Mouse (Mus musculus) monocyte, adult 2 months (primary cell): ENCODE results near the gene Pax3.

Experiments used
- DNase-seq, 2 experiments: peaks; one replicate each; pipeline ENCODE4 v3.0.0; 2022; ENCODE audit warnings: low spot score in 2 of 2, low read depth in 1 of 2

The Pax3 gene

GRCm38 (mm10) chr1:78199221-78199620, 2.3 kb upstream of the Pax3 start:
- no peak for DNase-seq

GRCm38 (mm10) chr1:78198319-78198940, 1.5 kb upstream of the Pax3 start:
- DNase-seq = no peak

GRCm38 (mm10) chr1:78197351-78198234, 659 bp upstream of the Pax3 start:
- no peak for DNase-seq

- no peak for DNase-seq
These were observed 892 bp downstream of the Pax3 start for GRCm38 (mm10) chr1:78195771-78196712.

- no peak for DNase-seq
These were observed 1.8 kb downstream of the Pax3 start for GRCm38 (mm10) chr1:78195145-78195544.

GRCm38 (mm10) chr1:78194381-78195047, 2.4 kb downstream of the Pax3 start:
- no peak for DNase-seq

GRCm38 (mm10) chr1:78193465-78193991, 3.4 kb downstream of the Pax3 start:
- DNase-seq = no peak

GRCm38 (mm10) chr1:78192746-78193464, 4.0 kb downstream of the Pax3 start:
- no peak for DNase-seq

GRCm38 (mm10) chr1:78192217-78192735, 4.7 kb downstream of the Pax3 start:
- DNase-seq = no peak

- no peak for DNase-seq
These were observed 5.2 kb downstream of the Pax3 start for GRCm38 (mm10) chr1:78191761-78192160.

GRCm38 (mm10) chr1:78191331-78191730, 5.6 kb downstream of the Pax3 start:
- DNase-seq = no peak

- DNase-seq = no peak
These were observed 6.4 kb downstream of the Pax3 start for GRCm38 (mm10) chr1:78190386-78191111.

GRCm38 (mm10) chr1:78189501-78190345, 7.2 kb downstream of the Pax3 start:
- DNase-seq = no peak

- DNase-seq = no peak
These were observed 7.9 kb downstream of the Pax3 start for GRCm38 (mm10) chr1:78189016-78189415.

GRCm38 (mm10) chr1:78188299-78188698, 8.6 kb downstream of the Pax3 start:
- DNase-seq = no peak

GRCm38 (mm10) chr1:78187788-78188173, 9.2 kb downstream of the Pax3 start:
- DNase-seq = no peak

- no peak for DNase-seq
These were observed 9.7 kb downstream of the Pax3 start for GRCm38 (mm10) chr1:78187122-78187787.

GRCm38 (mm10) chr1:78182954-78183353, 14.0 kb downstream of the Pax3 start:
- DNase-seq = no peak
